Mouse (Mus musculus): ENCODE measurements around the gene Alox5.

GRCm38 (mm10) chr6:116415126-116415676 is 45.8 kb downstream of the Alox5 start:
- no peak for TF ChIP-seq CTCF (conservative IDR thresholded peaks at IDR 0.05 in 1 of 2, IDR thresholded peaks at IDR 0.05 in 1 of 2; ENCODE audit: low read depth in 2 of 2, low read length in 2 of 2)
- TF ChIP-seq NELFE (IDR thresholded peaks at IDR 0.05; ENCODE audit: low read depth, low read length): no peak
- TF ChIP-seq UBTF (IDR thresholded peaks at IDR 0.05; ENCODE audit: low read depth, low read length): no peak
- no peak for TF ChIP-seq EP300 (IDR thresholded peaks at IDR 0.05; ENCODE audit: low read length)
- TF ChIP-seq ZKSCAN1 (IDR thresholded peaks at IDR 0.05; ENCODE audit: borderline replicate concordance, low read depth, low read length): no peak
- no peak for TF ChIP-seq POLR2A (IDR thresholded peaks at IDR 0.05; ENCODE audit: low read depth, low read length)
- no peak for TF ChIP-seq SMC3 (IDR thresholded peaks at IDR 0.05; ENCODE audit: low read depth, low read length)
- no peak for TF ChIP-seq MEF2A (IDR thresholded peaks at IDR 0.05; ENCODE audit: borderline replicate concordance, low read depth, low read length)
- TF ChIP-seq USF2 (conservative IDR thresholded peaks at IDR 0.05; ENCODE audit: low read depth, low read length): no peak
- TF ChIP-seq GABPA (IDR thresholded peaks at IDR 0.05; ENCODE audit: insufficient replicate concordance, low read depth, low read length): no peak
- no peak for TF ChIP-seq ZNF384 (IDR thresholded peaks at IDR 0.05; ENCODE audit: low read depth, low read length)
- no peak for TF ChIP-seq E2F4 (IDR thresholded peaks at IDR 0.05; ENCODE audit: insufficient replicate concordance, low read depth, low read length)

Measured in CH12.LX (cell line).